In genomic region chr16:13541816-13542215, GRCm38 (mm10) we compare ENCODE assay signal across 18 mouse cellular contexts.
DNase-seq lines count a peak whose midpoint lies in the region; ATAC-seq and TF ChIP-seq lines count a peak whose summit lies in the region.
"Had no signal": no experiment of that assay in that cellular context is flagged by ENCODE, and none has a peak within 500 bp of the region (broad histone marks: within the 10 kb centered on the region; RNA-seq: fewer than 3 reads in every experiment).

No protein-coding gene starts in this region.

- no peak overlapping the region for H3K9ac ChIP-seq in intestine, embryonic 14.5 days (ENCODE audit: low read length)
- H3K9ac ChIP-seq in intestine, postnatal 0 days (ENCODE audit: low read depth, low read length) = no peak overlapping the region
- no peak overlapping the region for H3K9ac ChIP-seq in midbrain, postnatal 0 days (replicated peaks; ENCODE audit: low read length, poor library complexity, severe bottlenecking)
- no peak overlapping the region for H3K9ac ChIP-seq in midbrain, embryonic 11.5 days (ENCODE audit: low read length)
- H3K9ac ChIP-seq: embryonic facial prominence, embryonic 13.5 days; forebrain, embryonic 15.5 days; hindbrain, embryonic 15.5 days; limb, embryonic 13.5 days; liver, embryonic 13.5 days; neural tube, embryonic 12.5 days had no signal

- TF ChIP-seq CTCF in intestine, postnatal 0 days (IDR thresholded peaks at IDR 0.05; ENCODE audit: low read depth) = no peak
- TF ChIP-seq CTCF in midbrain, postnatal 0 days (IDR thresholded peaks at IDR 0.05) = no peak

- DNase-seq in cerebellum, postnatal 25 days = peak; percentile 21 to 35
- no peak for DNase-seq in cerebellum, adult 11 months
- peak; percentile 43 for DNase-seq in intestine, embryonic 14.5 days (ENCODE audit: low spot score)
- peak; percentile 56 for DNase-seq in midbrain, postnatal 0 days (ENCODE audit: low spot score)
- no peak for DNase-seq in midbrain, embryonic 11.5 days (ENCODE audit: low spot score, missing footprints)
- DNase-seq in heart, postnatal 4 days = peak; percentile 40
- DNase-seq in layer of hippocampus, postnatal 14 days (ENCODE audit: low spot score in 2 of 2) = no peak
- DNase-seq: adrenal gland, adult 8-10 months; B cell, adult 2 months; kidney, adult 11 months; liver, embryonic 13.5 days; right cerebral cortex, postnatal 4 days had no signal

- H3K4me2 ChIP-seq in intestine, embryonic 14.5 days (ENCODE audit: low read length) = no peak overlapping the region
- H3K4me2 ChIP-seq in intestine, postnatal 0 days (replicated peaks; ENCODE audit: low read depth) = no peak overlapping the region
- H3K4me2 ChIP-seq in midbrain, postnatal 0 days (ENCODE audit: low read depth, low read length, poor library complexity, severe bottlenecking) = no peak overlapping the region
- no peak overlapping the region for H3K4me2 ChIP-seq in midbrain, embryonic 11.5 days
- H3K4me2 ChIP-seq: embryonic facial prominence, embryonic 13.5 days; forebrain, embryonic 15.5 days; hindbrain, embryonic 15.5 days; limb, embryonic 13.5 days; liver, embryonic 13.5 days; neural tube, embryonic 12.5 days had no signal

- H3K4me1 ChIP-seq in intestine, embryonic 14.5 days (replicated peaks; ENCODE audit: control insufficient read depth, insufficient read depth, low read length) = no peaks in the 10 kb centered on the region; the same call in none of the 2 replicates
- H3K4me1 ChIP-seq in intestine, postnatal 0 days (replicated peaks; ENCODE audit: control insufficient read depth, insufficient read depth, low read length) = 0 out of 2 replicates have a peak, but pooled peaks cover 6% of the 10 kb centered on the region
- no peaks in the 10 kb centered on the region for H3K4me1 ChIP-seq in midbrain, postnatal 0 days (ENCODE audit: insufficient read depth, low read length)
- no peaks in the 10 kb centered on the region for H3K4me1 ChIP-seq in midbrain, embryonic 11.5 days (ENCODE audit: control insufficient read depth, insufficient read depth, low read length)
- H3K4me1 ChIP-seq: embryonic facial prominence, embryonic 13.5 days had no signal

- no peak overlapping the region for H3K4me3 ChIP-seq in intestine, embryonic 14.5 days (ENCODE audit: low read depth, low read length)
- no peak overlapping the region for H3K4me3 ChIP-seq in intestine, postnatal 0 days (ENCODE audit: low read depth, low read length)
- no peak overlapping the region for H3K4me3 ChIP-seq in midbrain, postnatal 0 days (ENCODE audit: low read depth, low read length)
- no peak overlapping the region for H3K4me3 ChIP-seq in midbrain, embryonic 11.5 days (ENCODE audit: low read depth, low read length)
- H3K4me3 ChIP-seq: embryonic facial prominence, embryonic 13.5 days; forebrain, embryonic 15.5 days; hindbrain, embryonic 15.5 days; limb, embryonic 13.5 days; liver, embryonic 13.5 days; neural tube, embryonic 12.5 days had no signal

- no peaks in the 10 kb centered on the region for H3K27me3 ChIP-seq in intestine, embryonic 14.5 days (replicated peaks; ENCODE audit: control insufficient read depth, insufficient read depth, low read length)
- no peaks in the 10 kb centered on the region for H3K27me3 ChIP-seq in intestine, postnatal 0 days (replicated peaks; ENCODE audit: control insufficient read depth, insufficient read depth, low read length)
- no peaks in the 10 kb centered on the region for H3K27me3 ChIP-seq in midbrain, postnatal 0 days (ENCODE audit: insufficient read depth, low read length)
- no peaks in the 10 kb centered on the region for H3K27me3 ChIP-seq in midbrain, embryonic 11.5 days (ENCODE audit: control insufficient read depth, insufficient read depth, low read length)
- H3K27me3 ChIP-seq: embryonic facial prominence, embryonic 13.5 days; forebrain, embryonic 15.5 days; hindbrain, embryonic 15.5 days; limb, embryonic 13.5 days; liver, embryonic 13.5 days; neural tube, embryonic 12.5 days had no signal

- H3K9me3 ChIP-seq in intestine, embryonic 14.5 days (ENCODE audit: control insufficient read depth, low read length) = peaks cover 15% of the 10 kb centered on the region
- H3K9me3 ChIP-seq in intestine, postnatal 0 days (ENCODE audit: control insufficient read depth) = peaks cover 13% of the 10 kb centered on the region; the same call in 1 of the 2 replicates
- H3K9me3 ChIP-seq in midbrain, postnatal 0 days (ENCODE audit: low read length) = peaks cover 5% of the 10 kb centered on the region
- peaks cover 6% of the 10 kb centered on the region; the same call in 1 of the 2 replicates for H3K9me3 ChIP-seq in midbrain, embryonic 11.5 days (ENCODE audit: control insufficient read depth, low read length)

- no peak overlapping the region for H3K27ac ChIP-seq in intestine, embryonic 14.5 days (ENCODE audit: low read depth)
- H3K27ac ChIP-seq in intestine, postnatal 0 days (ENCODE audit: low read depth, low read length) = no peak overlapping the region
- no peak overlapping the region for H3K27ac ChIP-seq in midbrain, postnatal 0 days (ENCODE audit: low read depth, low read length)
- no peak overlapping the region for H3K27ac ChIP-seq in midbrain, embryonic 11.5 days (ENCODE audit: low read depth, low read length)
- H3K27ac ChIP-seq: embryonic facial prominence, embryonic 13.5 days; forebrain, embryonic 15.5 days; hindbrain, embryonic 15.5 days; limb, embryonic 13.5 days; liver, embryonic 13.5 days; neural tube, embryonic 12.5 days had no signal

- 66% methylated on average over 4 of the region's 4 CpGs for WGBS in intestine, embryonic 14.5 days
- WGBS in intestine, postnatal 0 days = 80% methylated on average over 4 of the region's 4 CpGs
- WGBS in midbrain, postnatal 0 days = 77% methylated on average over 4 of the region's 4 CpGs
- 86% methylated on average over 4 of the region's 4 CpGs for WGBS in midbrain, embryonic 11.5 days

- ATAC-seq in intestine, embryonic 14.5 days (replicated peaks; ENCODE audit: low FRiP score, low TSS enrichment, low read depth) = no peak
- no peak for ATAC-seq in intestine, postnatal 0 days
- ATAC-seq in midbrain, postnatal 0 days (ENCODE audit: low FRiP score) = no peak
- ATAC-seq in midbrain, embryonic 11.5 days (ENCODE audit: low FRiP score) = no peak
- ATAC-seq: forebrain, embryonic 15.5 days had no signal

- peaks cover 5% of the 10 kb centered on the region for H3K36me3 ChIP-seq in intestine, embryonic 14.5 days (ENCODE audit: control insufficient read depth, insufficient read depth, low read length)
- peaks cover 14% of the 10 kb centered on the region for H3K36me3 ChIP-seq in intestine, postnatal 0 days (ENCODE audit: control insufficient read depth, insufficient read depth)
- H3K36me3 ChIP-seq in midbrain, postnatal 0 days (ENCODE audit: insufficient read depth, low read length) = peaks cover 1% of the 10 kb centered on the region
- peaks cover 5% of the 10 kb centered on the region; the same call in 1 of the 2 replicates for H3K36me3 ChIP-seq in midbrain, embryonic 11.5 days (ENCODE audit: control insufficient read depth, insufficient read depth, low read length)

Comparison
In these comparisons a context has a peak if more than half of its experiments do, and no peak if none do; other contexts are left out.
1. DNase-seq: peak in cerebellum, postnatal 25 days (2 of 2), intestine, embryonic 14.5 days (single experiment), midbrain, postnatal 0 days (single experiment) and heart, postnatal 4 days (single experiment); none in cerebellum, adult 11 months (single experiment), midbrain, embryonic 11.5 days (single experiment) and layer of hippocampus, postnatal 14 days (0 of 2).